Mouse (Mus musculus): Measurements from ENCODE around the gene Klhl1. TPM values are rescaled to one million over a fixed set of nuclear protein-coding genes. Genes with fewer than 3 reads are reported as not detected.
A peak's percentile ranks its signal among the peaks of the same experiment; 100 is the strongest.

The Klhl1 gene
- polyA plus RNA-seq, 1 experiment from 2014 or later = 0.14 TPM

DNA sequence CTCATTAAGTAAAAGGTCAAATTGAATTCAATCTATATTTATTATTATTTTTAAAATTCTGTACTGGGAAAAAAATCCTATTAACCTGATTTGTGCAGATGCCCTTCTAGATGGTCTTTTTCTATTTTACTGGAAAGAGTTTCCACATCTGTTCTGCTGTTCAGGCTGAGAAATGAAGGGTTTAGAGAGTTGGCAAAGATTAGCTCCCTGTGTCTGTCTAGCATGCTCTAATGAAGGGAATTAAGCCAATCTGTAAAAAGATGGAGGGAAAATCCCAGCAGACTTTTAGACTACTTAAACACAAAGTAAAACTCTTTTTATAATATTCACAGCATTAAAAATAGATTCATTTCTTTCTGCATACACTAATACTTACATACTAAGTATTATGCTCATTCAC, 47.6 kb downstream of the Klhl1 start:
- Histone ChIP-seq H3K9ac (ENCODE audit: low read depth, low read length) (no peak overlapping the region), H3K9me3 (ENCODE audit: control insufficient read depth) (no peaks in the 10 kb centered on the region), H3K36me3 (ENCODE audit: control insufficient read depth, insufficient read depth) (no peaks in the 10 kb centered on the region), H3K4me1 (replicated peaks; ENCODE audit: control insufficient read depth, insufficient read depth, low read length) (no peaks in the 10 kb centered on the region), H3K4me2 (replicated peaks; ENCODE audit: low read depth) (no peak overlapping the region), H3K4me3 (ENCODE audit: low read depth, low read length) (no peak overlapping the region), H3K27ac (ENCODE audit: low read depth, low read length) (no peak overlapping the region), H3K27me3 (replicated peaks; ENCODE audit: control insufficient read depth, insufficient read depth, low read length) (no peaks in the 10 kb centered on the region)
- ATAC-seq = no peak
- no peak for TF ChIP-seq CTCF (IDR thresholded peaks at IDR 0.05; ENCODE audit: low read depth)

GRCm38 (mm10) chr14:96461756-96462155, 57.1 kb downstream of the Klhl1 start:
- no peak for ATAC-seq
- Histone ChIP-seq H3K4me3 (ENCODE audit: low read depth, low read length) (no peak overlapping the region), H3K9me3 (ENCODE audit: control insufficient read depth) (no peaks in the 10 kb centered on the region), H3K4me1 (replicated peaks; ENCODE audit: control insufficient read depth, insufficient read depth, low read length) (no peaks in the 10 kb centered on the region), H3K36me3 (ENCODE audit: control insufficient read depth, insufficient read depth) (no peaks in the 10 kb centered on the region), H3K9ac (ENCODE audit: low read depth, low read length) (no peak overlapping the region), H3K27ac (ENCODE audit: low read depth, low read length) (no peak overlapping the region), H3K27me3 (replicated peaks; ENCODE audit: control insufficient read depth, insufficient read depth, low read length) (no peaks in the 10 kb centered on the region), H3K4me2 (replicated peaks; ENCODE audit: low read depth) (no peak overlapping the region)
- TF ChIP-seq CTCF (IDR thresholded peaks at IDR 0.05; ENCODE audit: low read depth) = no peak
- 64% methylated on average over 2 of the region's 2 CpGs for WGBS

- Histone ChIP-seq H3K27me3 (replicated peaks; ENCODE audit: control insufficient read depth, insufficient read depth, low read length) (no peaks in the 10 kb centered on the region), H3K9me3 (ENCODE audit: control insufficient read depth) (no peaks in the 10 kb centered on the region), H3K9ac (ENCODE audit: low read depth, low read length) (no peak overlapping the region), H3K27ac (ENCODE audit: low read depth, low read length) (no peak overlapping the region), H3K4me3 (ENCODE audit: low read depth, low read length) (no peak overlapping the region), H3K36me3 (ENCODE audit: control insufficient read depth, insufficient read depth) (no peaks in the 10 kb centered on the region), H3K4me2 (replicated peaks; ENCODE audit: low read depth) (no peak overlapping the region), H3K4me1 (replicated peaks; ENCODE audit: control insufficient read depth, insufficient read depth, low read length) (no peaks in the 10 kb centered on the region)
- ATAC-seq = peak; percentile 75
- no peak for TF ChIP-seq CTCF (IDR thresholded peaks at IDR 0.05; ENCODE audit: low read depth)
These were observed 126.7 kb downstream of the Klhl1 start for GRCm38 (mm10) chr14:96392032-96392737.

DNA sequence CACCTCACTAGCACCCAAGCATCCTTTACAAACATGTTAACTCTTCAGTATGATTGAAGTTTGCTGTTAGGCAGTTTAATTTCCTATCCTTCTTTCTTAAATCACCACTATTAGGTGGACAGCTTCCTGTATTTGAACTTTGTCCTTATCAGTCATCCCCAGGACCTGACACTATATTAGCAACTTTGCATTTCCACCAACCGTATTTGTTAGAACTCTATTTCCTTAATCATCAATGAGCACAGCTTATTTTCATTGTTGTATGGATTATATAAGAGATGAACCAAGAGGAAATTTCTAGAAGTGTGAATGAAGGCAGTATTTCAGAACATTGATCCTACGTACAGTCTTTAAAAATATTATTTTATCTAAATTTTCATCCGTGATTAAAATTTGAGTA, 156.2 kb downstream of the Klhl1 start:
- no peaks in the 10 kb centered on the region for H3K9me3 ChIP-seq (ENCODE audit: control insufficient read depth)
- no peak overlapping the region for H3K4me2 ChIP-seq (replicated peaks; ENCODE audit: low read depth)
- 87% methylated on average over 3 of the region's 3 CpGs for WGBS
- H3K4me3 ChIP-seq (ENCODE audit: low read depth, low read length) = no peak overlapping the region
- H3K36me3 ChIP-seq (ENCODE audit: control insufficient read depth, insufficient read depth) = no peaks in the 10 kb centered on the region
- no peak overlapping the region for H3K27ac ChIP-seq (ENCODE audit: low read depth, low read length)
- no peak overlapping the region for H3K9ac ChIP-seq (ENCODE audit: low read depth, low read length)
- no peak for TF ChIP-seq CTCF (IDR thresholded peaks at IDR 0.05; ENCODE audit: low read depth)
- no peaks in the 10 kb centered on the region for H3K4me1 ChIP-seq (replicated peaks; ENCODE audit: control insufficient read depth, insufficient read depth, low read length)
- ATAC-seq = no peak
- H3K27me3 ChIP-seq (replicated peaks; ENCODE audit: control insufficient read depth, insufficient read depth, low read length) = no peaks in the 10 kb centered on the region

DNA sequence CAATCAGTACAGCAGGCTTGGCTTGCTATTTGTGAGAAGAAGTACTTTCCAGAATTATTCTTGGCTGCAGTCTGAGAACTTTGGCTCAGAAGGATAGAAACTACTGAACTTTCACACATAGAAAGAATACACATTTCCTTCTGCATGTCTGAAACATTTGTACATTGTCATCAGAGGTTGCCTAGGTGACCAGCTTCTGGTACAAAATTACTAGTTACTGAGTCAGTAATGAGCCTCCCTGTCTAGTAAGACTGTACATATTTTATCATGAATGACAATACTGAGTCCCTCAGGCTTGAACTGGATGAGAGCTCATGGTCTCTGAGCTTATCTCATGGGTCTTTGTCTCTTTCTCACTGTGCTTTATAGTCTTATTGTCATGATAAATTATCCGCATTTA, 170.7 kb downstream of the Klhl1 start:
- no peak overlapping the region for H3K9ac ChIP-seq (ENCODE audit: low read depth, low read length)
- no peak overlapping the region for H3K27ac ChIP-seq (ENCODE audit: low read depth, low read length)
- H3K4me2 ChIP-seq (replicated peaks; ENCODE audit: low read depth) = no peak overlapping the region
- no peaks in the 10 kb centered on the region for H3K9me3 ChIP-seq (ENCODE audit: control insufficient read depth)
- no peaks in the 10 kb centered on the region for H3K4me1 ChIP-seq (replicated peaks; ENCODE audit: control insufficient read depth, insufficient read depth, low read length)
- no peaks in the 10 kb centered on the region for H3K36me3 ChIP-seq (ENCODE audit: control insufficient read depth, insufficient read depth)
- 88% methylated on average over 1 of the region's 1 CpGs for WGBS
- no peak for TF ChIP-seq CTCF (IDR thresholded peaks at IDR 0.05; ENCODE audit: low read depth)
- H3K27me3 ChIP-seq (replicated peaks; ENCODE audit: control insufficient read depth, insufficient read depth, low read length) = no peaks in the 10 kb centered on the region
- H3K4me3 ChIP-seq (ENCODE audit: low read depth, low read length) = no peak overlapping the region
- ATAC-seq = no peak

DNA sequence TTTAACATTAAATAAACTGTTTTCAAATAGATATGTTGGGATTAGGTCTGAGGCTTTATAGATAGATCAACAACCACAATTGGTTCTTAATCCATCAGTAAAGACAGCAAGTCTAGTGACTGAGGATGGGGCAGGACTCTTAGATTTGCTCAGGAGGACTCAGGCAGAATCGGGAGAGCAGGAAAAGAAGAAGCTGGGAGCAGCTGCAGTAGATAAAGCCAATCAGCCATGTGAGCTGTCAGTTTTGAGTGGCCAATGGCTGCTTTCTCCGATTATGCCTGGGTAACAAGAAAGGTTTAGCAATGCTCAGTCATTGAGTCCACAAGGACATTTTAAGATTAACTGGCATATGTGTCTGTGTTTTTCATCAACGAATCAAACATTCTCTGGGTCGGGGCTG, 187.8 kb downstream of the Klhl1 start:
- Histone ChIP-seq H3K27me3 (replicated peaks; ENCODE audit: control insufficient read depth, insufficient read depth, low read length) (no peaks in the 10 kb centered on the region), H3K4me2 (replicated peaks; ENCODE audit: low read depth) (no peak overlapping the region), H3K27ac (ENCODE audit: low read depth, low read length) (no peak overlapping the region), H3K4me3 (ENCODE audit: low read depth, low read length) (no peak overlapping the region), H3K9me3 (ENCODE audit: control insufficient read depth) (no peaks in the 10 kb centered on the region), H3K36me3 (ENCODE audit: control insufficient read depth, insufficient read depth) (no peaks in the 10 kb centered on the region), H3K9ac (ENCODE audit: low read depth, low read length) (no peak overlapping the region), H3K4me1 (replicated peaks; ENCODE audit: control insufficient read depth, insufficient read depth, low read length) (no peaks in the 10 kb centered on the region)
- TF ChIP-seq CTCF (IDR thresholded peaks at IDR 0.05; ENCODE audit: low read depth) = no peak
- no peak for ATAC-seq
- WGBS = 62% methylated on average over 4 of the region's 4 CpGs

Data from intestine, postnatal 0 days (tissue).